Mouse (Mus musculus) midbrain, embryonic 11.5 days (tissue): ENCODE results near the gene Lnx1. TPM values are rescaled to one million over a fixed set of nuclear protein-coding genes. Genes with fewer than 3 reads are reported as not detected.

Experiments used
- ATAC-seq: fragments of 200-750 bp; cut with Nextera tagmentation; 2 replicates; pipeline ENCODE4 v1.8.0; 2017; ENCODE audit warnings: moderate TSS enrichment, moderate library complexity; ENCODE audit not compliant: low FRiP score
- DNase-seq: peaks from one replicate; pipeline ENCODE4 v3.0.0; 2015; ENCODE audit warnings: low spot score; ENCODE audit errors: missing footprints
- H3K27ac ChIP-seq: fragments of 300-500 bp; sonication (generic); 2 replicates; pipeline ENCODE4 v1.5.1; 2014; ENCODE audit warnings: low read depth, low read length
- H3K27me3 ChIP-seq: fragments of 300-500 bp; sonication (generic); 2 replicates; pipeline ENCODE4 v1.6.1; 2014; ENCODE audit warnings: mild to moderate bottlenecking, low read length, moderate library complexity, mixed read lengths; ENCODE audit not compliant: control insufficient read depth, insufficient read depth
- H3K36me3 ChIP-seq: fragments of 300-500 bp; sonication (generic); 2 replicates; pipeline ENCODE4 v1.6.1; 2014; ENCODE audit warnings: mild to moderate bottlenecking, low read length, moderate library complexity, mixed read lengths; ENCODE audit not compliant: control insufficient read depth, insufficient read depth
- H3K4me1 ChIP-seq: fragments of 300-500 bp; sonication (generic); 2 replicates; pipeline ENCODE4 v1.6.1; 2014; ENCODE audit warnings: low read length; ENCODE audit not compliant: control insufficient read depth, insufficient read depth
- H3K4me2 ChIP-seq: fragments of 300-500 bp; sonication (generic); 2 replicates; pipeline ENCODE4 v1.6.1; 2014; ENCODE audit warnings: mild to moderate bottlenecking, moderate library complexity
- H3K4me3 ChIP-seq: fragments of 300-500 bp; sonication (generic); 2 replicates; pipeline ENCODE4 v1.5.1; 2014; ENCODE audit warnings: low read depth, low read length
- H3K9ac ChIP-seq: fragments of 300-500 bp; sonication (generic); 2 replicates; pipeline ENCODE4 v1.6.1; 2014; ENCODE audit warnings: low read length
- H3K9me3 ChIP-seq: fragments of 300-500 bp; sonication (generic); 2 replicates; pipeline ENCODE4 v1.6.1; 2016; ENCODE audit warnings: low read length; ENCODE audit not compliant: control insufficient read depth
- WGBS: fragments of 180-500 bp; shearing (Covaris S2); extraction: QIAGEN DNeasy Blood & Tissue Kit; methylation state at CpG from one replicate; pipeline ENCODE4 v1.1.7; 2014; 5-methylcytosine and 5-hydroxymethylcytosine counted together
- polyA plus RNA-seq: library from polyadenylated mRNA; unstranded; fragments of >200 nt; fragmentation: Nextera tagmentation; extraction: Ambion mirVana; gene quantifications from 2 replicates; pipeline ENCODE4 v1.2.1, GENCODE M21; 2014

Gene Lnx1
- polyA plus RNA-seq, 1 experiment from 2014 or later, result 0.74 TPM

DNA sequence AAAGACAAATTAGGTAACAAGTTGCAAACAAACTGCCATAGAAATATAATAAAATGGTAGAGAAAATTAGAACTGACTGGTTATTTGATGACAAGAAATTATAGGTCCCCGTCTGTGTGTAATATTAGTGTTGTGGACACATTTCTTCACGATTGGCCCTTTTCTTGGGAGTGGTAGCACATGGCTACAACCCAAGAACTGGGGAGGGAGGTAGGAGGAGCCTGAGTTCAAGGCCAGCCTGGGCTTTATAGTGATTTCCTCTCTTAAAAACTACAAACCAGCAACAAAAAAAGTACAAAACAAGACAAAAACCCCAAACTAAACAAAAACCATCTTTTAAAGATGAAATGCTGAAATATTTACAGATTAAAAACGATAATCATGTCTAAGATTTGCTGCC is 31.8 kb downstream of the Lnx1 start:
- H3K4me3 ChIP-seq, result no peak overlapping the region
- H3K4me2 ChIP-seq, result no peak overlapping the region
- H3K9ac ChIP-seq, result no peak overlapping the region
- H3K9me3 ChIP-seq, result no peaks in the 10 kb centered on the region
- H3K36me3 ChIP-seq, result no peaks in the 10 kb centered on the region
- H3K27me3 ChIP-seq, result no peaks in the 10 kb centered on the region
- no peak for ATAC-seq
- no peak for DNase-seq
- WGBS, result 76% methylated on average over 3 of the region's 3 CpGs
- H3K4me1 ChIP-seq, result no peaks in the 10 kb centered on the region
- no peak overlapping the region for H3K27ac ChIP-seq

DNA sequence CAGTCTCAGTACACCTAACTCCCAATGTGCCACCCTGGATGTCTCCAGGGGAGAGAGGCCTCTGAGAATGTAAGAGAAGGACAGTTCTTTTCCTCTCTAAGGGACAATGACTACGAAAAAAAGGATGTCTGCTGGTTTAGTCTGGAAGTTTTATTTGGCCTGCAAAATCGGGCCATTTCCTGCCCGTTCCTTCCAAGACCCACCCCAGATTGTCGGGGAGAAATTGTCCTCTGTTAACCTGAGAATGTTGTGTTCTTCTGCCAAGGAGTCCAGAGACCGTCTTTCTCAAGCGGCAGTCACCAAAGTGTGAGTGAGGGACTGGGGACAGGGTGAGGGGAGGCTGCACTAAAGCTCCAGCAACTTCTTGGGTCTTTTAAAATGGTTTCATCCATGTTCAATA is 32.8 kb downstream of the Lnx1 start:
- ATAC-seq (no peak), DNase-seq (no peak)
- no peaks in the 10 kb centered on the region for H3K9me3 ChIP-seq
- 92% methylated on average over 6 of the region's 6 CpGs for WGBS
- H3K4me1 ChIP-seq, result no peaks in the 10 kb centered on the region
- H3K27ac ChIP-seq, result no peak overlapping the region
- no peaks in the 10 kb centered on the region for H3K27me3 ChIP-seq
- no peak overlapping the region for H3K9ac ChIP-seq
- H3K4me2 ChIP-seq, result no peak overlapping the region
- no peak overlapping the region for H3K4me3 ChIP-seq
- no peaks in the 10 kb centered on the region for H3K36me3 ChIP-seq

DNA sequence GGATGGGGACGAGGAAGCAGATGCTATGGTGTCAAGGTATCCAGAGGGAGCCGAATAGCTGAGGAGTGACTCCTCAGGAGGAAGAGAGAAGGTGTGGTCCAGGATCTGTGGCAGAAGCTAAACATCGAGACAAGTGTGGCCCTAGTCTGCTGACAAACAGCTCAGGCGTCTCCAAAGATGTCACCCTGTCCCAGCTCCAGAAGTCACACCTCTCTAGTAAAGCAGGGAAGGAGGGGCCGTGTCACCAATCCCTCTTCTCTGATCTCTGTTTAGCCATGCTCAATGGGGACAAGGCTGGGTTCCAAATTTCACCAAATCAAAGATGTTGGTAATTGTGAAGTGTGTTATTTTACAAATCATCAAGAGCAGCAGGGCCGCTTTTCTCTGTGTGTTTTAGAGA is 33.8 kb downstream of the Lnx1 start:
- no peak for ATAC-seq
- 81% methylated on average over 6 of the region's 6 CpGs for WGBS
- H3K9ac ChIP-seq, result no peak overlapping the region

DNA sequence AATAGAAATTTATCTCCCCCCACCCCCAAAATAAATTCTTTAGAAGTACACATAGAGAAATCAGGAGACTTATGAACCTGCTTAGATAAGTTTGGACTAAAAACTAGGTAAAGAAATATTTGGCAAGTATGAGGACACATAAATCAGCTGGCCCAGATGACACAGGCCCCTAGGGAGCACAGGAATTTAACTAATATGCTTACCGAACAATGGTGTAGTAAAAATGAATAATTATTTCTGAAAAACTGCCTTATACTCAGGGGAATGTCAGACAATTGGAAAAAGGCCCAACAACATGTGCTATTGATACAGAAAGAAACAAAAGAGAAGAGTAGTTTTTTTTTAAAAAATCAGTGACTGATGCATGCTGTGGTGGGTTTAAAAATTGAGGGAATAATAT is 40.1 kb downstream of the Lnx1 start:
- ATAC-seq (no peak), DNase-seq (no peak)
- Histone ChIP-seq H3K36me3 (no peaks in the 10 kb centered on the region), H3K4me3 (no peak overlapping the region), H3K27me3 (no peaks in the 10 kb centered on the region), H3K9ac (no peak overlapping the region), H3K9me3 (no peaks in the 10 kb centered on the region), H3K4me1 (no peaks in the 10 kb centered on the region), H3K27ac (no peak overlapping the region), H3K4me2 (no peak overlapping the region)
- WGBS, result 78% methylated on average over 1 of the region's 1 CpGs

More for the DNA sequence above, 33.8 kb downstream of the Lnx1 start:
- no peaks in the 10 kb centered on the region for H3K36me3 ChIP-seq
- no peaks in the 10 kb centered on the region for H3K4me1 ChIP-seq
- H3K27ac ChIP-seq, result no peak overlapping the region
- no peak overlapping the region for H3K4me3 ChIP-seq
- no peaks in the 10 kb centered on the region for H3K9me3 ChIP-seq
- H3K4me2 ChIP-seq, result no peak overlapping the region
- no peak for DNase-seq
- H3K27me3 ChIP-seq, result no peaks in the 10 kb centered on the region

DNA sequence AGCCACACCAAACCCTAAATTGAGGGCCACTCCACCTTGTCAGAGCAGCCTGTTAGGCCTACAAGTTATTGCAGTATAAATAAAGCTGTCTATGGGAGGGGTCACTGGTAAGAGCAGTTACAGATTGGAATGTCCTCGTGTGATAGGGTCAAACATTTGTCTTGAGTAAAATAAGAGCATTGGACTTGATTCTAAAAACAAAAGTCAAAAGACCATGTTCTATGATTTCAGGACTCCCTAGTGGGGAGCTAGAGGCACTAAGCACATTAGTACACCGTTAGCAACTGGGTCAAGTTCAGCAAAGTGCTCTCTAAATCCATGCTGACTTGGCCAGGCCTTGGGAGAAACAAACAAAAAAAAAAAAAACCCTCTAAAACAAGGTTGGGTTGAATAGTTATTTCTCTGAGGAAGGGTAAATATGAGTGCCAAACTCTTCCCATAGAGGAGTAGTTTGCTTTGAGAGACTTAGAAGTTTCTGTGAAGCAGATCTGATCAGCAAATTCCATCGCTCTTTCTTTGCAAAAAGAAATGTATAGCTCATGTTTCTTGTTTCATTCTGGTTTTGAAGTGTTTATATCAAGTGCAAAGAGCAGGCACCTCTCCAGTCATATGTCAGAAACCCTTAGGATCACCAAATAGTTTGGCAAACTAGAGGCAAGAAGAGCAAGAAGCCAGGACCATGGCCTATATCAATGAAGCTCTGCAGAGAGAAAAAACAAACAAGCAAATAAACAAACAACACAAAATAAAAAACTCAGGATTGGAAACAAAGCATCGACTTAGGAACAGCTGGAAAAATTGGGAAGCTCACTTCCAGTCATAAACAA is 40.8 kb downstream of the Lnx1 start:
- Histone ChIP-seq H3K27ac (no peak overlapping the region), H3K36me3 (no peaks in the 10 kb centered on the region), H3K27me3 (no peaks in the 10 kb centered on the region), H3K4me1 (no peaks in the 10 kb centered on the region), H3K9me3 (no peaks in the 10 kb centered on the region), H3K9ac (no peak overlapping the region), H3K4me2 (no peak overlapping the region), H3K4me3 (no peak overlapping the region)
- no peak for DNase-seq
- ATAC-seq, result no peak
- WGBS, result 76% methylated on average over 4 of the region's 4 CpGs

DNA sequence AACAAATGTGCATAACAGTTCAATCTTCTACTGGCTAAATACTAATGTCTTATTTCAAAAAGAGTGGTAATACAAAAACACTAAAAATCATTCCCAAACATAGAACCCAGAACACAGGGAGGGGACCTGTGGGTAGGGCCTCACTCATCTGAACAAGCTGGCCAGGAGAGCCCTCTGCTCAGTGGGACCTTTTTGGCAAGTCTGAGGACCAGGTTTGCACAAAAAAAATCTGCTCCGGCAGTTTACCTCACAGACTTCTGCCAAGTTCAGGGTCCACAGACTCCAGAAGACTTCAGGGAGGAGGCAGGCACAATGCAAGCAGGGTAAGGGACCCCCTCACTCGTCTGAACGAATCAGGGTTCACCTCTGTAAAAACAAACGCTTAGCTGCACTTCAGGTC is 42.9 kb downstream of the Lnx1 start:
- Histone ChIP-seq H3K27ac (no peak overlapping the region), H3K4me2 (no peak overlapping the region), H3K4me1 (no peaks in the 10 kb centered on the region), H3K36me3 (no peaks in the 10 kb centered on the region), H3K27me3 (no peaks in the 10 kb centered on the region), H3K9me3 (no peaks in the 10 kb centered on the region), H3K9ac (no peak overlapping the region), H3K4me3 (no peak overlapping the region)
- DNase-seq, result no peak
- no peak for ATAC-seq
- WGBS, result 86% methylated on average over 4 of the region's 4 CpGs

DNA sequence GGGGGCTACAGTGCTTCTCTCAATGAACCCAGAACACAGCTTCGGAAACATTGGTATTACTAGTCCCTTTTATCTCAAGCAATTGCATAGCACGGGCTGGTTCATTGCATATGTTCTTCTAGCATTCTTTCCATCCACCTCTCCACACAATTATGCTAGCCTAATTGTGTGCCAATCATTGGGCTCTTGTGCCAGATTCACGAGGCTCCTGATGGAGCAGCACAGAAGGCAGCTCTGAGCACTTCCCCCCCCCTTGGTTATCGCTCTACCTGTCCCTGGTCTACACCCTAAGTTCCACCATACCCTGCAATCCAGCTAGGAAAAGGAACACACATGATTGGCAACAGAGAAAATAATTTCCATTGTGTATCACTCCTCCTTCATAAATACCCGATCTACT is 43.4 kb downstream of the Lnx1 start:
- WGBS, result 83% methylated on average over 5 of the region's 5 CpGs

DNA sequence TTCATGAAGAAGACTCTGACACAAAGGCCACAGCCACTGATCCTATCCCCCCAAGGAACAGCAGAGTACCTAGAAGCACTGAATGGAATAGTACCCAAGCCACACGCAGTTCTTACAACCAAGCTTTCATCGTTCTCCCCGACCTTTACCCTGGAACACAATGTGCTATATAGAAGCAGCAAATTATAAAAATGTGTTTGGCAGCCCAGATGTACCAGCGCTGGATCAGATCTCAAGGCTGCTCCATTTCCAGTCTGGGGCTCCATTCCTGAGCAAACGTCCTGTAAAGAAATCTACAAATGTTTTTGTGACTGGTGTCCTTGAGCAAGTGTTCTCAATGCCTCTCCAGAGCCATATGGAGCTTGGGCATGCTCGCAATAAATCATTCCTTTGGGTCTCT is 44.8 kb downstream of the Lnx1 start:
- H3K9me3 ChIP-seq, result no peaks in the 10 kb centered on the region
- no peaks in the 10 kb centered on the region for H3K4me1 ChIP-seq
- ATAC-seq (no peak), DNase-seq (no peak)
- 90% methylated on average over 6 of the region's 6 CpGs for whole genome bisulfite sequencing
- H3K4me2 ChIP-seq, result no peak overlapping the region
- H3K4me3 ChIP-seq, result no peak overlapping the region
- H3K36me3 ChIP-seq, result no peaks in the 10 kb centered on the region
- H3K9ac ChIP-seq, result no peak overlapping the region
- no peak overlapping the region for H3K27ac ChIP-seq
- no peaks in the 10 kb centered on the region for H3K27me3 ChIP-seq

More for the DNA sequence above, 43.4 kb downstream of the Lnx1 start:
- no peaks in the 10 kb centered on the region for H3K4me1 ChIP-seq
- H3K9me3 ChIP-seq, result no peaks in the 10 kb centered on the region
- H3K4me2 ChIP-seq, result no peak overlapping the region
- H3K27ac ChIP-seq, result no peak overlapping the region
- DNase-seq (no peak), ATAC-seq (no peak)
- H3K4me3 ChIP-seq, result no peak overlapping the region
- H3K9ac ChIP-seq, result no peak overlapping the region
- no peaks in the 10 kb centered on the region for H3K27me3 ChIP-seq
- H3K36me3 ChIP-seq, result no peaks in the 10 kb centered on the region

DNA sequence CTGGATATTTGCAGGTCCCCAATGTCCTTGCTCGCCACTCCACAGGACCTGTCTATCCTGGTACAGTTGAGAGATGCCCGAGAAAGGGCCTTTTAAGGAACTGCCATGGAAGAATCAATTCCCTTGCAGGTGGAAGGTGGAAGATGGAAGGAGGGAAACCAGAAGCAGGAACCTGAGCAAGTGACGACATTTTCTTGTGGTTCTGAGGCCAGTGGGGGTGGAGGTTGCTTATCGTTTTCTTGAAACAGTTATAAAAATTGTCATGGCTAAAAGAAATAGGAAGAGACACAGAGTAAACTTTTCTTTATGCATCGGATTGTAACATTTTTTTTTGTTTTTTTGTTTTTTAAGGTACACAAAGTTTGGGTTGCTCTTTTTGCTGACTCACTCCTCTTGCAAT is 46.3 kb downstream of the Lnx1 start:
- no peaks in the 10 kb centered on the region for H3K9me3 ChIP-seq
- ATAC-seq (no peak), DNase-seq (no peak)
- WGBS, result 87% methylated on average over 5 of the region's 5 CpGs
- H3K27ac ChIP-seq, result no peak overlapping the region
- no peak overlapping the region for H3K4me2 ChIP-seq
- H3K27me3 ChIP-seq, result no peaks in the 10 kb centered on the region
- H3K9ac ChIP-seq, result no peak overlapping the region
- H3K4me1 ChIP-seq, result no peaks in the 10 kb centered on the region
- no peak overlapping the region for H3K4me3 ChIP-seq
- H3K36me3 ChIP-seq, result no peaks in the 10 kb centered on the region
